Mouse (Mus musculus) liver, postnatal 0 days (tissue): ENCODE data around the gene Spaca4.

Experiments
- CTCF ChIP-seq: sonication (generic); IDR thresholded peaks from 2 replicates; pipeline ENCODE4 v1.5.1; 2016; ENCODE audit warnings: antibody characterized with exemption, low read depth
- EP300 ChIP-seq: IDR thresholded peaks from 2 replicates; pipeline ENCODE4 v1.6.1; 2016; ENCODE audit warnings: antibody characterized with exemption, low read depth, mild to moderate bottlenecking

GRCm38 (mm10) chr7:45708221-45708761, 17.3 kb downstream of the Spaca4 start:
- TF ChIP-seq CTCF (no peak), EP300 (no peak)
